Mouse (Mus musculus) urinary bladder, adult 2 months (tissue): ENCODE measurements around the gene Gm17571. TPM values are rescaled to one million over a fixed set of nuclear protein-coding genes. Genes with fewer than 3 reads are reported as not detected.

Experiments used
- DNase-seq: peaks from one replicate; pipeline ENCODE4 v3.0.0; 2022; ENCODE audit warnings: low spot score
- polyA plus RNA-seq: library from polyadenylated mRNA; depleted of rRNA; stranded (reverse); fragments of >200 nt; gene quantifications from 2 replicates; pipeline ENCODE4 v1.2.3, GENCODE M21; 2012; rRNA removed

The Gm17571 gene
- not detected in 2 replicates for polyA plus RNA-seq

DNA sequence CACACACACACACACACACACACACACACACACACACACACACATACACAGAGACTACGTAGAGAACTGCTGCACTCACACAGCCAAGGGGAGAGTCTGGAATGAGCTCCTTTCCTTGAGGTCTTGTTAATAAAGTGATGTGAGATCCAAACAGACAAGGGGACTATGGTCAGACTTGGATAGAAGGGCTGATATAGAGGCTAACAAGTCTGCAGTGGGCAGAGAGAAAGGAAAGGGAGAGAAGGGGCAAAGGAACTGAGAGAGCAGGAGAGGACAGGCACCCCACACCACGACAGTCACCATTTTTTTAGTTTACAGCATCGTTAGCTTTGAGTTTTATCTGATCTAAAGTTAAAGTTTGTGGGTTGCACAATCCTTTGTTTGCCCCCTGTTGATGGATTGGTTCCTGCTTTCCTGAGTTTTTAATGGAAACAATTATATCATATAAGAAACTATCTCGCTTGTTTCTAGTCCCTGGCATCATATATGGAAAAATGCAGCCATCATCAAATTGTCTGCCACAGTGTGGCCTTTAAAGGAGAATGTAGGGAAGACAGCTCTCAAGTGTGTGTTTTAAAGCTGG, at the start of gene Gm17571:
Gm17571 (minus strand) TSS at position 51 of the 583 bp plus-strand sequence.
- DNase-seq = no peak

DNA sequence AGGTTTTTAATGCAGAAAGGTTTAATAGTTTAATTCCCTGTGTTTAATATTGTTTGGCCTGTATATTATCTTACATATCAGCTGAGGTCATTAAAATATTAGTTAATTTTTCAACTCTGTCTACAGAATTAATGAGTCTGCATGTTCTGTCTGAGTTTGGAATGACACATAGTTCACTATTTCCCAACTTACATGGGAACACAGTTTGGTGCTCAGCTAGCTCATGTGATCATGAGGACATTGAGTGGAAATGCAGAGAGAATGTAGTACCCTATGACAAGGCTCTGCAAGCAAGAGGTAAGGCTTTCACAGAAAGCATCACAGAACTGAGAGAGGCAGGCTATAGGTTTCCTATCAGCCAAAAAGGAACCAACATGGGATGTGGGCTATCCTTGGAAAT, 49.0 kb upstream of the Gm17571 start:
- DNase-seq = no peak

DNA sequence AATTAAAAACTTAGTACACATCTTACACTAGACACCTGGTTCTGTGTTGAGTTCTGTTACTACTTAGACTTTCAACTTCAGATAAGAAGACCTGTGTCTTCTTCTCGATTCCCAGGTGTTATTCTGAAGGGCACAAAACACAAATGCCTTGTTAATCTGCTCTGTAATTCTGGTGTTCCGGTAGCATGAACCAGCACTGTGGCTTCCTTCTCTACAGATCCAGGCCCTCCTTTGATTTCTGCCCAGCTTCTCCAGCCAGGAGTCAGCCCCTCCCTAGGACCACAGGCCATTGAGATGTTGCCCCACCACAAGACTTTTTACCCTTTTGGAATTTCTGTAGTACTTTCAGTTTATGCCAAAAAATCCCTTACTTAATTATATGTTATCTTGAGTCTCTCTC, 47.2 kb upstream of the Gm17571 start:
- DNase-seq = no peak

DNA sequence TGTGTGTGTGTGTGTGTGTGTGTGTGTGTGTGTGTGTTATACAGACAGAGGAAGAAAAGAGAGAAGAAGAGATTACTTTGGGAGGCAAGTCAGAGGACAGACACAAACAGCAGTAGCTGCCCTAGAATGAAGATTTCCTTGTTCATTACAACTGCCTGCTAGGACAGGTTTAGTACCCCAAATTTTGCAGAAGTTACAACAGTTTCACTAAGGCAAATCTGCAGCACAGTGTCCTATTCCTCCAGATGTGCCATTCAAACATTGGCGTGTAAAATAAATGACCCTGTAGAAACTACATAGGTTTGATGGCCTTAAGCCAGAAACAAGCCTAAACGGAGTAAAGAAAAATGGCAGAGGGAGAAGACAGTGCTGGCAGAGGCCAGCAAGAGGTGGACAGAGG, 46.3 kb upstream of the Gm17571 start:
- no peak for DNase-seq

DNA sequence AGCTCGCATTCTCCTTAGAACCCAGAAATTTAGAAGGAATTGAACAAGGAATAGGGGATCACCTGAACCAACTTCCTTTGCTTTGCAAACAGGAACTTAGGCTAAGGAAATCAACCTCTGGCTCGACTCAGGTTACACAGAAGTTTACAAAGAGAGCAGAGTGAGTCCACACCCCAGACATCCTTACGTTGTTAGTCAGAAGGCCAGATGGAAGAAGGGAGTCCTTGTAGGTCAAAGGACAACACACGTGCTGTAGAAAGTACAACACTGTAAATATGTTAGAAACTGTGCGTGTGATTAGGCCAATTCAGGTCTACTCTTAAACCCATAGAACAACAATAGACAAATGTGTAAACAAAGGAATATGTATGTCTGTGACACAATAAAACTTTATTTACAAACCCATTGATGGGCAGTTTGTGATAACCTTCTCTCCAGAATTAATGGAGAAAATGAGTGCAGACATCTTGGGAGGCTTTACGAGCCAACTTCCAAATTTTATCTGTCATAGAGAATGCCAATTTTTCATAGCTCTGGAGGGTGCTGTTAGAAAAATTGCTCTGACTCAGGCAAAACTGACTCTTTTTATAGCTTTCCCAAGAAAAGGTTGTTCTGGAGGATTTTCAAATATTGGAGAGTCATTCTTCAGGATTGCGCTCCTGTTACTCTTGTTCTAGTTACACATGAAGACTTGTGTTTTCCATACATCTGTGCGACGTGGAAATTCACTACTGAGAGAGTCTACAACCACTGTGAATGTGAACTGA, 45.5 kb upstream of the Gm17571 start:
- no peak for DNase-seq

DNA sequence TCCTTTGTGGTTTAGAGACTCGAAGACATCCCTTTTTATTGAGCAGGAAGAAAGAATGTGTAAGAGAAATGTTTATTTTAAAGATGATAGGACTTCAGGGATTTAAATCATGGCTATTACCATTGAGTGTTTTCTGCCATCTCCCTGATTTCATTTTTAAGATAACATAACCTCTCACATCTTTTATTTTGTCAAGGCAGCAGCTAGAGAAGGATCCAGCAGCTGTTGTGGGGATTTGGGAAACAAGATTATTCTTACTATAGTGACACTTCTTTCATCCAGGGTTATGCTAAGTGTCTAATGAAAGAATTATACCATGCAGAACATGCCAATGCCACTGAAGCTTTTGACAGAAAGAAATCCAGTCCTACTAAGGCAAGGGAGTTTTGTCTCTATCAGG, 44.6 kb upstream of the Gm17571 start:
- no peak for DNase-seq

DNA sequence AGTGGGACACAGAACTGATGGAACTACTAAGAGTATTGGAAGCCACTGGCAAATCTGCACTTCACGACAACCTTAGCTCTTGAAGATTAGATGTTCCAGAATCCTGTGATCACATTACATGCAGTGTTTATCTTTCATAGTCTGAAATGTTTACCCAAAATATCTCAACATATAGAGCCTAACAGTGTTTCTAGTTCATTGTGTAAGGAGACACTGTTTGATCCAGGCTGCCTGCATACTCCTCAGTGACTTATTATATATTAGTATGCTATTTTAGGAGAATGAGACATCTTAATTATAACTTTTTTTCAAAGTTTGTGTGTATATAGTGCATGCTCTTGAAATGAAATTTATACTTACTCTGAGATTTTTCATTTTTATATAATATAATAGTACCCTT, 39.4 kb upstream of the Gm17571 start:
- no peak for DNase-seq

DNA sequence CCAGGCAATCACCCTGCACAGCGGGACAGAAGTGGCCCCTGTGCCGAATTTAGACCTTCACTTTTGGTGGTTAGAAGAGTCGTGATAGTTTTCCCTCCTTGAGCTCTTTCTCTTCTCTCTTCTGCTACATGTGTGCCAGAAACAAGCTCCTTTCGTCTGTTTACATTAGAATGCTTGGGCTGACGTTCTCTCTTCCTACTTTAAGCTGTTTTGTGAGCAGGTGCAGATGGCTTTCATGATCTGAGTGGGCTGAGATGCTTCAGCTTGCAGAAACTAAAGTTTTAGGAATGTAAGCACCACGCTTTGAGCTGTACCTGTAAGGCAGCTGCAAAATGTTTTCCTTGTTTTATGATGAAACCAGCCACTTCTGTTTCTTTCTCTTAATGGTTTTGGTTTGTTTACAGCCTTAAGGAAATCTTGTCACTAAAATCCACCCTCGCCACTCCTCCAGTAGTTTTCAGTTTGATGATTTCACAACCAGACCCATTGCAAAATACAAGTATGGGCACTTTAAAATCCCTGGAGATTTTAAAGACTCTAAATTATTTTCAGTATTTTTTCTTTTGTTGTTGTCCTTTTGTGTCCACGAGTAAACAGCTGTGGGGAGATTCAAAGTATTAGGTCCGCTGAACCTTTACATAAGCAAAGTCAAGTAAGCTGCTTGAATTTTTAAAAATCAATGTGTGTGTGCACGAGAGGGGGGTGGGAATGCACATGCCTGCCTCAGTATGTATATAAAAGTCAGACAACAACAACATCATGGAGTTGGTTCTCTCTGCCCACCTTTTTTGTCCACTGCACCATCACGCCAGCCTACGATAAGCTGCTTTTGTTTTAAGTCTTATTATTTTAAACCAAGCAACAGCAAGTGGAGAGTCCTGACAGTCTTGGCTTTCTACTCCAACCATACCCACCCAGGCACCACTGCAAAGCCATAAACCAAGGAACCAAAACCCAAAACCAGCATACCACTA, 38.0 kb upstream of the Gm17571 start:
- DNase-seq = no peak

DNA sequence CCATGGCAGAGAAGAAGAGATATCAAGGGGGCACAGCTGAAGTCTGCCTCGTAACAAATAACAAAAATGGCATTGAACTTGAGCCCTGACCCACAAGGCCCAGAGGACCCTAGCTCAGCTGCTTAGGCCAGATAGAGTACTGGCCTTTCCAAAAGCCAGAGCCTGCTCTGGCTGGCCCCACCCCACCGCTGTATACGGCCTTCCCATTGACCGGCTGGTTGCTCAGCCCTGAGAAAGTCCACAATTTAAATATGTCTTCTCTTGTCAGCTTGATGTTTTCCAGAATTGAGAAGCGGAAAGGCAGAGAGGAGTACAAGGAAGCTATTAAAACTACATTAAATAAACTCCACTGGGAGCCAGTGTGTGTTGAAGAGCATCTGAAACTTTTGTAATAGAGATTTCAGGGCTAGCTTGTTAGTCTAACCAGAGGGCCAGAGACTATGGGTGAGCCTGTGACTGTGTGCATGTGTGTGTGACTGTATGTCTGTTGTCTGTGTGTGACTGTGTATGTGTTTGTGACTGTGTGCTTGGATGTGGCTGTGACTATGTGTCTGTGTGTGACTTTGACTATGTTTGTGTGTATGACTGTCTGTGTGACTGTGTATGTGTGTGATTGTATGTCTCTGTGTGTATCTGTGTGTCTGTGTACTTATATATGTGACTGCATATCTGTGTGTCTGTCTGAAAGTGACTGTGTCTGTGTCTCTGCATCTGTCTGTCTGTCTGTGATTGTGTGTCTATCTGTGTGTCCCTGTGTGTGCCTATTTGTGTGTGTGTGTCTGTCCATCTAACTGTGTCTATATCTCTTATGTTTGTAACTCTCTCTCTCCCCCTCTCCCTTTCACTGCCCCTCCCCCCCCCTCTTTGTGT, 36.9 kb upstream of the Gm17571 start:
- no peak for DNase-seq

DNA sequence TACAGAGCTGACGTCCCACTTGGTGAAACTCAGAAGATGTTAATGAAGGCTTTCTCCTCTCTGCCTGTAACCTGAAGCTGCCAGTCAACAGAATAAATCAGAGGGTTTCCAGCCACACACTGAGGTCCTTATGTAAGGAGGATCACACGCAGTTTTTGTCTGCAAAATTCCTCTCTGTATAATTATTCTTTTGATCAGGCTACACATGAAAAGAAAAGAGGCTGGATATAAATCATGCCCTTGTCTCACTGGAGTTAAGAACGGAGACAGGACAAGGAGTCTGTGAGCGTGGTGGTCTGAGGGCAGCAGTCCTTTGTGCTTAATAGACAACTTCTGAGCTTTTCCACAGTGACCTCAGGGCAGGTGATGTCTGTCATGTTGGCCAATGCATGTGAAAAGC, 32.7 kb upstream of the Gm17571 start:
- no peak for DNase-seq

DNA sequence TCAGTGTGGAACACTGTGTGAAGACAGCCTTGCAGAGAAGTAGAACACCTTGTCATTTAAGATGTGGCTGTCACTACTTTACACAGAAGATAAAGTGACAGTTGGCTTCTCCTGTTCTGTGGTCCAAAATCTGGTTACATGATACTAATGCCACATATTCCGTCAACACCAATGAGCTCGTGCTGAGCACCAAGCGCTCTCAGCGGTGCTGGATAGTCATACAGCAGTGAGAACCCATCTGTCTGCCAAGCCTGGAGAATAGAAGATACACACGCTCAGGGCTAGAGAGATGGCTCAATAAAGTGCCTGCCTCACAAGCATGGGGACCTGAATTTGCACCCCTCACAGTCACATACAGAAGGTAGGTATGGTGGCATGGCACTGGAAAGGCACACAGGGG, 28.4 kb upstream of the Gm17571 start:
- no peak for DNase-seq

DNA sequence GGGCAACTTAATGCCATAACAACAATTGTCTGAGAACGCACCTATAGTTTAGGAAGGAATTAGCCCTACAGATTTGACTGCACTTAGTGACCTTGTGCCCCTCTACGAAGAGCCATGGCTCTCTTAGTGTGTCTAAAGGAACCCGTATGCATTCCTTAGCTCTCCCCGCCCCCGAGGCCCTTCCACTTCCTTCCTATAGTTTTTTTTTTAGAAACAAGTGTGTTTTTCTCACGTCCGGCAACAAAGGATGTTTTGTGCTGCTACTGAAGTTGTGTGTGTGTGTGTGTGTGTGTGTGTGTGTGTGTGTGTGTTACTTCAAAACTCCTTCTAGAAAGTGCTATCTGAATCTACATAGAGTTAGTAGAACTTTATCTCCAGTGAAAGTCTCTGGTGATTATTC, 23.5 kb upstream of the Gm17571 start:
- no peak for DNase-seq

DNA sequence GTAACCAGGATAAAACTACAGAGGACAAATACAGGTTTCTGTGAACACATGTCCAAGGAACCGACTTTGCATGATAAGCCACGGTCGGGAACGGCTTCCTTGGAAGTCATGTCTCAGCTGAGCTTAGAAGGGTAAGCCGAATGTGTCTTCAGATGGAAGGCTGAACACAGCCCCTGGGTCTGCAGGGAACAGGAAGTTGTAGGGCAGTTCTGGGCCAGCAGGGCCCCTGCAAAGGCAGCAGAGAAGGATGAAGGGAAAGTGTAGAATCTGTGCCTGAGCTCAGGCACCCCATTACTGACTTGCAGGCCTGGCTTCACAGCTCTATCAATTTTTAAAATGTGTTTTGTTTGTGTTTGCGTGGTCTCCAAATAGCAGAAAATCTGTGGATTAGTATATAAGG, 22.2 kb upstream of the Gm17571 start:
- no peak for DNase-seq

DNA sequence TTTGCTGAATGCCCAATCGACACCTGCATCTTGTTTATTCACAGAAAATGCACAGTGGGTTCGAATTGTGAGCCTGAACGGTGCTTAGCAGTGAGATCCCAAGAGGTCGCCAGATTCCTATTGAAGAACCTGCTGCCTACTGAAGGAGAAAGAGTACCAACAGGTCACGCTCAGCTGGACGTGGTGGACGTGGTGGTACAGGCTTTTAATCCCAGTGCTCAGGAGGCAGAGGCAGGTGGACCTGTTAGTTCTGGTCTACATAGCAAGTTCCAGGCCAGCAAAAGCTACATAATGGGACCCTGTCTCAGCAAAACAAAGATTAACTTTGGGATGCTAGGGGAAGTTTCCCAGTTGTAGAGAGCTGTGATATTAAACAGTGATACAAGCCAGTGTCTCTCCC, 21.2 kb upstream of the Gm17571 start:
- DNase-seq = no peak

DNA sequence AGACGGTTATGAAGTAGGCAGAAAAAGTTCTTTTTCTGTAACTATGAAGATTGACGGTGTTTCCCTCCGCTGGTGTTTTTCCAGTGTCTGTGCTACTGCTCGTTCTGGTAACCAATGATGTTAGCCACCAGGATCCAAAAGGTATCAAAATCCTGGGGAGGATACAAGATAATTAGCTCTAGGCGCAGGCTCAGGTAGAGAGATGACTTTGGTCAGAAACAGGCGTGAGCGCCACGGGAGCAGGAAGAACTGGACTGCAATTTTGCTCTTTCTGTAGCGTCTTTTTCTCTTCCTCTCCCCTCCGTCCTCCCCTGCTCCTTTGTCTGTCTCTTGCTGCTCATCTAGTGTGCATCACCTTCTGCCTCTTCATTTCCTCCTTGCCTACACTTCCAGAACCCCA, 20.3 kb upstream of the Gm17571 start:
- DNase-seq = no peak

DNA sequence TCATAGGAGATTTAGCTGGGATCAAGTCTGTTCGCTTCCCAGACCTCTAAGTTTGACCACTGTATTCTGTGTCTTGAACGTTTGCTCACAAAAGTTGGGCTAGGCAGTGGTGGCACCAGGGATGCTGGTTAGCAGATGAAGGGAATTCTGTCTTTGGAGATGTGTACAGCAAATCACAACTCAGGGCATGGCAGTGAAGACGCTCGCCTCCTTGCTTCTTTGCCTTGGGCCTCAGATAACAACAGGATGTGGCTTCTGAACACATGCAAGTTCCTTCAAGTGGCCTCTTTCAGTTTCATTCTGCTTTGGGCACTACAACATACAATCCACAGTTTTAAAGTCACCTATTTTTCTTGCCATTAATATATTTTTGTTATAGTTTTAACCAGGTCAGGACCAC, 19.8 kb upstream of the Gm17571 start:
- no peak for DNase-seq

DNA sequence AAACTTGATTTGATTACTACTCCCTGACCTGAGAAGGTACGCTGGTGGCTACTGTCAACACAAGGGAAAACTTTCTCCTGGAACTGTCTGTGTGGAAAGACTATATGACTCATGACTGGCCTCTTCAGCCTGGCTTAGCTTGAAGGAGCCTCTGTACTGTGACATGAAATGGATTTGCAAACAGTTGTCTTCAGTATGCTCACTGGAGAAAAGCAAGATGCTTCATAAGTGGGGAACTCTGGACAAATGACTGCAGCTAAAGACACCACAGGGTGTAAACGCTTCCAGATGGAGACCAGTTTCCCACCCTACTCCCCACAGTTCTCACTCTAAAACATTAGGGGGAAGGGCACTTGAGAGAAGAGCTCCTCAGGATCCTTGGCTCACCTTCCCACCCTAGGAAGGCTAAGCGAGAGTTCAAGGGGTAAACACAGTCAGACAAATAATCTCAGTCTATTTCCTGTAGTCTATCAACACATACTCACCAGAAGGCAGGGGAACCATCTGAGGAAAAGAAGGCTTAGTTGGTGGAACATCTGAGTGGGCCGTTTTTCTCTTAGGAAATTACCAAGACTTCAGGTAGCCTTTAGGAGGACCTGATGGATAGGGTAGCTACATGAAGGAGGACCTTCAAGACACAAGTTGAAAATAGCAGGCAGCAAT, 18.9 kb upstream of the Gm17571 start:
- DNase-seq = no peak

DNA sequence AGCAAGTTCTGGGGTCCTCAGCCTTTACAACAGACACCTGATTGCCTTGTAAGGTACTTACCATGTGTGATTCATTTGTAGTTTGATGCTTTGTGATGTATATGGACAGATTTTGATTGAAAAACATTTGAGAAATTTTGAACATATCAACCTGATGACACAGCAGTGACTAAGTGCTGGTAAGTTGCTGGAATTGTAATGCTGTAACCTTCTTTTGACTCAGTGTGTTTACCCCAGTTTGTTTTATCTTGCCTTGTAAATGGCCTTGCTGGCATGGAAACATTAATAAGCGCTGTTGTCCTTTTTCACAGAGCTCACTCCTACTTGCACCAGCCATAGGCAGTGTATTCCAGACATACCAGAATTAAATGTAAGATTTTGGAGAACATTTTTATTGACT, 14.4 kb upstream of the Gm17571 start:
- DNase-seq = no peak

DNA sequence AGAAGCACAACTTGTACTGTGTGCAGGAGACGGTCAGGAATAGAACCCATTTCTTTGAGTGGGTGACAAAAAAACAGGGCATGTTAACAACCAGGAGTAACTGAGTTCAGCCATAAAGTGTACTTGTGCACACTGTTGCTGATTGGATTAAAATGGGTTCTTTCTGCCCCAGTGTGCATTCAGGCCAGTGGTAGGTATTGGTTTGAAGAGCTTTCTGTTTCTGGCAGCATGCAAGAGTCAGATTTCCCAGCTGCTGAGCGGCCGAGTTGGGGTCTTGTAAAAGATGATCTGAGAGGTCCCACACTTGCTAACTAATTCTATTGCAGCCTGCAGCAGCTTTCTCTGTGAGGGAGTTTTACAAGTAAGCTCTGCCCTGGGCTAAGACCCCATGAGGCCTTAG, 13.5 kb upstream of the Gm17571 start:
- no peak for DNase-seq

DNA sequence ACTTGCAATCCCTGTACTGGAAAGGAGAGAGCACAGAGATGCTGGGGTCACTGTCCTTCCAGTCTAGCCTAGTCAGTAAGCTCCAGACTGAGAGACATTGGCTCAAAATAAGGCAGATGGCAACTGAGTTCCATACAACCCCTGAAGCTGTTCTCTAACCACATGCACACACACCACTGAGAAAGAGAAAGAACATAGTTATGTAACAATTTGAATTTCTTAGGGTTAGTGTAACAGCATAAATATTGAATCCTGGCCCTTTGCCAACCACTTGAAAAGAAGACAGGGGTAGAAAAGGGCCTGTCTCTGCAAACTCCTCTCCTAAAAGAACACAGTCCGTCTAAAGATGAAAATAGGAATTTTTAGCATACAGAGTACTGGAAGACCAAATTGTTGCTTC, 12.8 kb upstream of the Gm17571 start:
- DNase-seq = no peak

DNA sequence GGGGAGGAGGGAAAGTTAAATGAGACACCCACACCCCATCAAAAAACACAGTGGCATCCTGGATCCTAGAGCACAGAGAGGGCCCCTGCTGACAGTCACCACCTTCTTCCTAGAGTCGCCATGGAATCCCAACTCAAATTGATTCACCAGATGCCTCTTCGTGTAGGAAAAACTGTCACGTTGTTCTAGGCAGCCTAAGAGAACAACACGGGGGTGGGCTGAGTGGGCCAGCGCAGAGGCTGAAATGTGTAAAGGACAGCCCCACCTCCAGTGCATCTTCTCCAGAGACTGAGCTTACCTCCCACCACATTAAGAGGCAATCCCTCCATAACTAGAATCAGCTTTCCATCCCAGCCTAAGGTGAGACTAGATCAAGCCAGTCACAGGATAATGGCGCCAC, 11.2 kb upstream of the Gm17571 start:
- no peak for DNase-seq
